ENCODE assay signal across 11 mouse cellular contexts in genomic region chr16:25865096-25865869, GRCm38 (mm10).
A peak's percentile ranks its signal among the peaks of the same experiment; 100 is the strongest.
DNase-seq lines count a peak whose midpoint lies in the region; ATAC-seq and TF ChIP-seq lines count a peak whose summit lies in the region.
"Had no signal": no experiment of that assay in that cellular context is flagged by ENCODE, and none has a peak within 500 bp of the region (broad histone marks: within the 10 kb centered on the region; RNA-seq: fewer than 3 reads in every experiment).

No protein-coding gene starts in this region.

- no peak overlapping the region for H3K9ac ChIP-seq in lung, embryonic 14.5 days
- H3K9ac ChIP-seq in embryonic facial prominence, embryonic 14.5 days (ENCODE audit: low read depth, low read length), result no peak overlapping the region
- H3K9ac ChIP-seq in hindbrain, embryonic 11.5 days (ENCODE audit: low read depth, low read length), result no peak overlapping the region
- H3K9ac ChIP-seq: liver, postnatal 0 days had no signal

- H3K36me3 ChIP-seq in lung, embryonic 14.5 days (ENCODE audit: insufficient read depth), result no peaks in the 10 kb centered on the region
- no peaks in the 10 kb centered on the region for H3K36me3 ChIP-seq in embryonic facial prominence, embryonic 14.5 days (ENCODE audit: control insufficient read depth, insufficient read depth, low read length)
- H3K36me3 ChIP-seq in hindbrain, embryonic 11.5 days (ENCODE audit: control insufficient read depth, insufficient read depth, low read length), result no peaks in the 10 kb centered on the region

- 54% methylated on average over 7 of the region's 7 CpGs for WGBS in lung, embryonic 14.5 days
- 57% methylated on average over 7 of the region's 7 CpGs for WGBS in lung, adult 2 months
- WGBS in embryonic facial prominence, embryonic 14.5 days, result 37% methylated on average over 7 of the region's 7 CpGs
- WGBS in hindbrain, embryonic 11.5 days, result 65% methylated on average over 7 of the region's 7 CpGs

- no peaks in the 10 kb centered on the region for H3K9me3 ChIP-seq in lung, embryonic 14.5 days (ENCODE audit: low read depth, low read length)
- no peaks in the 10 kb centered on the region for H3K9me3 ChIP-seq in embryonic facial prominence, embryonic 14.5 days (ENCODE audit: control insufficient read depth, low read length)
- no peaks in the 10 kb centered on the region for H3K9me3 ChIP-seq in hindbrain, embryonic 11.5 days (ENCODE audit: control insufficient read depth, low read length)

- no peak for TF ChIP-seq CTCF in gastrocnemius, adult 2 months (IDR thresholded peaks at IDR 0.05)
- no peak for TF ChIP-seq CTCF in lung, embryonic 14.5 days (IDR thresholded peaks at IDR 0.05; ENCODE audit: low read depth)
- TF ChIP-seq CTCF in lung, adult 2 months (IDR thresholded peaks at IDR 0.05; ENCODE audit: insufficient read depth, low read length), result no peak

- no peak overlapping the region for H3K4me3 ChIP-seq in gastrocnemius, adult 2 months
- no peak overlapping the region for H3K4me3 ChIP-seq in lung, embryonic 14.5 days (ENCODE audit: low read depth, low read length)
- no peak overlapping the region for H3K4me3 ChIP-seq in lung, adult 2 months (replicated peaks; ENCODE audit: extremely low read depth, low read depth, low read length)
- no peak overlapping the region for H3K4me3 ChIP-seq in embryonic facial prominence, embryonic 14.5 days (ENCODE audit: low read depth, low read length)
- no peak overlapping the region for H3K4me3 ChIP-seq in hindbrain, embryonic 11.5 days (ENCODE audit: low read depth, low read length)

- DNase-seq in gastrocnemius, adult 2 months, result no peak
- DNase-seq in gastrocnemius, adult 8-10 months (ENCODE audit: low spot score in 2 of 2), result no peak
- peak; percentile 62 for DNase-seq in lung, embryonic 14.5 days
- DNase-seq in lung, adult 2 months, result no peak
- peak; percentile 84 for DNase-seq in embryonic facial prominence, embryonic 14.5 days (ENCODE audit: low spot score)
- DNase-seq in lung, postnatal 14 days, result peak; percentile 28
- no peak for DNase-seq in hindbrain, embryonic 11.5 days (ENCODE audit: low spot score)
- DNase-seq: liver, postnatal 0 days; right cerebral cortex, adult 18-20 months had no signal

- H3K4me2 ChIP-seq in lung, embryonic 14.5 days, result no peak overlapping the region
- no peak overlapping the region for H3K4me2 ChIP-seq in embryonic facial prominence, embryonic 14.5 days (ENCODE audit: low read depth, low read length)
- no peak overlapping the region for H3K4me2 ChIP-seq in hindbrain, embryonic 11.5 days (replicated peaks; ENCODE audit: low read depth, low read length)

- H3K27ac ChIP-seq in gastrocnemius, adult 2 months, result peak overlapping the region; percentile 28; the same call in 1 of the 2 replicates
- H3K27ac ChIP-seq in lung, embryonic 14.5 days (ENCODE audit: low read depth), result no peak overlapping the region
- H3K27ac ChIP-seq in embryonic facial prominence, embryonic 14.5 days (replicated peaks; ENCODE audit: low read depth, low read length), result peak overlapping the region; percentile 48
- H3K27ac ChIP-seq in hindbrain, embryonic 11.5 days (ENCODE audit: low read depth, low read length), result no peak overlapping the region

- H3K4me1 ChIP-seq in lung, embryonic 14.5 days (ENCODE audit: insufficient read depth), result no peaks in the 10 kb centered on the region
- H3K4me1 ChIP-seq in lung, adult 2 months (ENCODE audit: control insufficient read depth, insufficient read depth, low read length), result peaks cover 8% of the 10 kb centered on the region
- peaks cover 10% of the 10 kb centered on the region; the same call in 1 of the 2 replicates for H3K4me1 ChIP-seq in embryonic facial prominence, embryonic 14.5 days (ENCODE audit: control insufficient read depth, insufficient read depth, low read length)
- no peaks in the 10 kb centered on the region for H3K4me1 ChIP-seq in hindbrain, embryonic 11.5 days (replicated peaks; ENCODE audit: control insufficient read depth, insufficient read depth, low read length)

- intact Hi-C loops in gastrocnemius, adult 2 months (cut with DNase I), result no loop called here

- ATAC-seq in lung, embryonic 14.5 days (ENCODE audit: insufficient read depth), result no peak; the same call in 1 of the 2 replicates
- ATAC-seq in embryonic facial prominence, embryonic 14.5 days (ENCODE audit: low read depth), result peak; percentile 64; the same call in 1 of the 2 replicates
- no peak for ATAC-seq in hindbrain, embryonic 11.5 days (ENCODE audit: low FRiP score)
- ATAC-seq in activated CD4-positive, CD25-positive, alpha-beta regulatory T cell, adult 4 months, result no peak
- ATAC-seq: hindbrain, embryonic 16.5 days; liver, postnatal 0 days had no signal

- TF ChIP-seq POLR2A in lung, adult 2 months (IDR thresholded peaks at IDR 0.05; ENCODE audit: borderline replicate concordance, extremely low read depth, low read depth, low read length), result no peak

- H3K27me3 ChIP-seq in lung, embryonic 14.5 days (ENCODE audit: insufficient read depth, low read length), result no peaks in the 10 kb centered on the region
- no peaks in the 10 kb centered on the region for H3K27me3 ChIP-seq in embryonic facial prominence, embryonic 14.5 days (replicated peaks; ENCODE audit: control insufficient read depth, insufficient read depth, low read length)
- no peaks in the 10 kb centered on the region for H3K27me3 ChIP-seq in hindbrain, embryonic 11.5 days (ENCODE audit: control insufficient read depth, insufficient read depth, low read length)

Comparison
In these comparisons a context has a peak if more than half of its experiments do, and no peak if none do; other contexts are left out.
1. DNase-seq: peak in lung, embryonic 14.5 days (single experiment), embryonic facial prominence, embryonic 14.5 days (single experiment) and lung, postnatal 14 days (single experiment); none in gastrocnemius, adult 2 months (single experiment), gastrocnemius, adult 8-10 months (0 of 2), lung, adult 2 months (single experiment) and hindbrain, embryonic 11.5 days (single experiment).
2. H3K27ac ChIP-seq: peak in gastrocnemius, adult 2 months (single experiment) and embryonic facial prominence, embryonic 14.5 days (single experiment); none in lung, embryonic 14.5 days (single experiment) and hindbrain, embryonic 11.5 days (single experiment).